Mouse (Mus musculus): Measurements from ENCODE around the gene Slc34a3. TPM values are rescaled to one million over a fixed set of nuclear protein-coding genes. Genes with fewer than 3 reads are reported as not detected.

The Slc34a3 gene
- polyA plus RNA-seq, 1 experiment: 0.92 TPM

DNA sequence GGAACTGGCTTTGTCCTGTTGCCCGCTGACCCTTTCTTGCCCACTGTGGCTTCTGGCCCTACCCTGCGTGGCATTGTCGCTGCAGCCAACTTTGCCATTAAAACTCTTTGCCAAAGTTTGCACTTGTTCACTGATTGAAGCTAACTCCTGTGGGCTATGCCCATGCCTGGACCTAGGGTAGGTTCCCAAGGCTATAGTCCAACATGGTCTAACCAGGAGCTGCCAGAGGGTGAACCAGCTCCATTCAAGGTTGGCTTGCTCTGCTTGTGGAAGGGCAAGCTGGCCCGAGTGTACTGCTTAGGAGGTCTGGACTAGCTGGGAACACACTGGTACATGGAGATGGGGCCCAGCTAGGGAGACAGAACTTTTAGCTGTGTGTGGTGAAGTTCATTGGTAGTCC lies 10.0 kb upstream of the Slc34a3 start:
- WGBS: 73% methylated on average over 4 of the region's 4 CpGs
- Histone ChIP-seq H3K4me1 (ENCODE audit: control insufficient read depth, insufficient read depth, low read length) (peaks cover 49% of the 10 kb centered on the region), H3K27me3 (ENCODE audit: control insufficient read depth, insufficient read depth, low read length) (no peaks in the 10 kb centered on the region), H3K27ac (ENCODE audit: insufficient read depth, low read length) (peak overlapping the region; percentile 24; the same call in 1 of the 2 replicates), H3K4me3 (replicated peaks; ENCODE audit: insufficient read depth, low read depth, low read length) (peak overlapping the region; percentile 12)
- DNase-seq: no peak
- no peak for TF ChIP-seq CTCF (IDR thresholded peaks at IDR 0.05; ENCODE audit: borderline replicate concordance, insufficient read depth, low read depth, low read length)
- no peak for TF ChIP-seq POLR2A (IDR thresholded peaks at IDR 0.05; ENCODE audit: borderline replicate concordance, insufficient read depth, low read length)

DNA sequence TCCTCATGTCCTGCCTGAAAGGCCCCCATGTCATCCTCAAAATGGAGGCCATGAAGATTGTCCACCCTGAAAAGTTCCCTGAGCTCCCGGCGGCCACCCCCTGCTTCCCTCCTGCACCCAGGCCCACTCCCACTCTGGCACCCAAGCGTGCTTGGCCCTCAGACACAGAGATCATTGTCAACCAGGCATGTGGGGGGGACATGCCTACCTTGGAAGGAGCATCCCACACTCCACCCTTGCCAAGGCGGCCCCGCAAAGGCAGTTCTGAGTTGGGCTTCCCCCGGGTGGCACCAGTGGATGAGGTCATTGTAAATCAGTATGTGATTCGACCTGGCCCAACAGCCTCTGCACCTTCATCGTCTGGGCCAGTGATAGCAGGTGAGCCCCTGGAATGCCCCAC lies 9.2 kb upstream of the Slc34a3 start:
- Histone ChIP-seq H3K4me3 (replicated peaks; ENCODE audit: insufficient read depth, low read depth, low read length) (peak overlapping the region; percentile 77), H3K4me1 (ENCODE audit: control insufficient read depth, insufficient read depth, low read length) (peaks cover 49% of the 10 kb centered on the region), H3K27me3 (ENCODE audit: control insufficient read depth, insufficient read depth, low read length) (no peaks in the 10 kb centered on the region), H3K27ac (ENCODE audit: insufficient read depth, low read length) (peak overlapping the region; percentile 24)
- DNase-seq: no peak
- WGBS: 47% methylated on average over 8 of the region's 8 CpGs
- no peak for TF ChIP-seq POLR2A (IDR thresholded peaks at IDR 0.05; ENCODE audit: borderline replicate concordance, insufficient read depth, low read length)
- no peak for TF ChIP-seq CTCF (IDR thresholded peaks at IDR 0.05; ENCODE audit: borderline replicate concordance, insufficient read depth, low read depth, low read length)

DNA sequence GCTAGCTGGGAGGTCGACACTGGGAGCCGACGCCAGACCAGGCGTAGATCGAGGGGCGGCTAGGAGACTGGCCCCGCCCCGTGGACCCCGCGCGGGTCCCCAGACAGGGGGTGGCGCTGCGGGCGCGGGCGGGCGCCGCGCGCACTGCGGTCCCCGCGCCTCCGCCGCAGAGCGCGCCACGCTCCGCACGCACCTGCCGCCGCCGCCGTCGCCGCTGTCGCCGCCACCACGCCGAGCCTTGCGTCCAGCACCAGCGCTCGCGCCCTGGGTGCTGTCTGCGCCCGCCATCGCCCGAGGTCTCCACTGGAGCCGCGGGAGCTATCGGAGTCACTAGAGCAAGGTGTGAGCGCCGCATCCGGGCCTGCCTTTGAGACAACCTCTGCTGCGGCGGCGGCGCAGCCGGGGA lies 7.9 kb upstream of the Slc34a3 start, which contains the start of the genes Rnf208 and Cysrt1:
Rnf208 (plus strand) TSS at position 155 of the 406 bp plus-strand sequence.
Cysrt1 (minus strand) TSS at position 352 of the 406 bp plus-strand sequence.
- peak; percentile 57 to 70 for DNase-seq
- WGBS: under 1% methylated on average over 59 of the region's 59 CpGs

DNA sequence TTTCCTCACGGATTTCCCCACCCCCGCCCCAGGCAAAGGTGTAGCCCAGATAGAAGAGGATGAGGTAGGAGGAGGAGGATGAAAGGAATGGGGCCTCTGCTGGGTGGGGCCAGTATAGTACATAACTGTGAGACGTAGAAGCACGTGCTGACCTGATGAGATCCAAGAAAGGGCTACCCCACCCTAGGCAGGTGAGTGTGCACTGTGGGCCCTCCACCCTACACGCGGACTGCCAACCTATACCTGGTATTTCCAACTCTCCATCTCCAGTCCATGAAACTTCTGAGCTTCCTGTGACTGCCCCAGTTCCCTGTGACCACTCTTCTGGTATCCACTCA lies 7.2 kb upstream of the Slc34a3 start:
- WGBS: 8% methylated on average over 6 of the region's 6 CpGs
- H3K4me1 ChIP-seq (ENCODE audit: control insufficient read depth, insufficient read depth, low read length): peaks cover 42% of the 10 kb centered on the region
- no peaks in the 10 kb centered on the region for H3K27me3 ChIP-seq (ENCODE audit: control insufficient read depth, insufficient read depth, low read length)
- DNase-seq: no peak
- peak overlapping the region; percentile 77 for H3K4me3 ChIP-seq (replicated peaks; ENCODE audit: insufficient read depth, low read depth, low read length)
- TF ChIP-seq POLR2A (IDR thresholded peaks at IDR 0.05; ENCODE audit: borderline replicate concordance, insufficient read depth, low read length) (no peak), CTCF (IDR thresholded peaks at IDR 0.05; ENCODE audit: borderline replicate concordance, insufficient read depth, low read depth, low read length) (no peak)
- peak overlapping the region; percentile 80 for H3K27ac ChIP-seq (ENCODE audit: insufficient read depth, low read length)

More for the DNA sequence above, 7.9 kb upstream of the Slc34a3 start, which contains the start of the genes Rnf208 and Cysrt1:
- Histone ChIP-seq H3K27ac (ENCODE audit: insufficient read depth, low read length) (peak within 1 kb of the TSS; percentile 80), H3K4me1 (ENCODE audit: control insufficient read depth, insufficient read depth, low read length) (peaks cover 48% of the 10 kb centered on the region), H3K27me3 (ENCODE audit: control insufficient read depth, insufficient read depth, low read length) (no peaks in the 10 kb centered on the region), H3K4me3 (replicated peaks; ENCODE audit: insufficient read depth, low read depth, low read length) (peak within 1 kb of the TSS; percentile 77)
- TF ChIP-seq POLR2A (IDR thresholded peaks at IDR 0.05; ENCODE audit: borderline replicate concordance, insufficient read depth, low read length) (peak; percentile 52), CTCF (IDR thresholded peaks at IDR 0.05; ENCODE audit: borderline replicate concordance, insufficient read depth, low read depth, low read length) (no peak)

DNA sequence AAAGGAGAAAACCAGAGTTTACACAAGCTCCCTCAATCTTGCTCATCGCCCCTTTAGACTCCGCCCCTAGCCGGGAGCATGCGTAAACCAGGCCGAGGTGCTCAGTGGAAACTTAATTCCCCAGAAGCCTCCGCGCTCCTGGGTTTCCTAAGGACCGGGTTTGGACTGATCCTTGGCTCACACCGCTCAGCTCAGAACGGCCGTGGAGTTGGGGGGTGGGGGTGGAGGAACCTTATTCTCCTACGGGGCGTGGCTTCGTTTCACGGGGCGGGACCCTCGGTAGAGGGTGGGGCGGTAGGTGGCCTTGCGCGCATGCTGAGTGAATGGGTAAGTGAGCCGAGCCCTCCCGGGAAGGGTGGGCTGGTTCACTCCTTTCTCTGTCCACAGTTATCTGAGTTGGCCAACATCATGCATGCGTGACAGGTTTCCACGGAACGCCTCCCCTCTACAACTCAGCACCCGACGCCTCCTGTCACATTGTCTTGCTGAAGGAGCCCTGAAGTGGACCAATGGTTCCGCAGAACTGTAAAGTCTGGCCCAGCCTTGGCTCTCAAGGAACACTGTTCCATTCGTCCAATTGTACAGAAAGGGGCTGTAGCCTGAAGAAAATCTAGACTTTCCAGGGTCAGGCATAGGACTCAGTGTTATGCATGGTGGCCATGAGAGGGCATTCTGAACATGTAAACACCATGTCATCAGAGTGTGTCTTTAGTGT lies 6.7 kb upstream of the Slc34a3 start:
- Histone ChIP-seq H3K4me3 (replicated peaks; ENCODE audit: insufficient read depth, low read depth, low read length) (peak overlapping the region; percentile 77), H3K4me1 (ENCODE audit: control insufficient read depth, insufficient read depth, low read length) (peaks cover 36% of the 10 kb centered on the region), H3K27me3 (ENCODE audit: control insufficient read depth, insufficient read depth, low read length) (no peaks in the 10 kb centered on the region), H3K27ac (ENCODE audit: insufficient read depth, low read length) (peak overlapping the region; percentile 80; the same call in 1 of the 2 replicates)
- peak; percentile 71 to 81 for DNase-seq
- peak; percentile 44; the same call in 1 of the 2 replicates for TF ChIP-seq POLR2A (IDR thresholded peaks at IDR 0.05; ENCODE audit: borderline replicate concordance, insufficient read depth, low read length)
- no peak for TF ChIP-seq CTCF (IDR thresholded peaks at IDR 0.05; ENCODE audit: borderline replicate concordance, insufficient read depth, low read depth, low read length)
- whole genome bisulfite sequencing: 1% methylated on average over 29 of the region's 29 CpGs

DNA sequence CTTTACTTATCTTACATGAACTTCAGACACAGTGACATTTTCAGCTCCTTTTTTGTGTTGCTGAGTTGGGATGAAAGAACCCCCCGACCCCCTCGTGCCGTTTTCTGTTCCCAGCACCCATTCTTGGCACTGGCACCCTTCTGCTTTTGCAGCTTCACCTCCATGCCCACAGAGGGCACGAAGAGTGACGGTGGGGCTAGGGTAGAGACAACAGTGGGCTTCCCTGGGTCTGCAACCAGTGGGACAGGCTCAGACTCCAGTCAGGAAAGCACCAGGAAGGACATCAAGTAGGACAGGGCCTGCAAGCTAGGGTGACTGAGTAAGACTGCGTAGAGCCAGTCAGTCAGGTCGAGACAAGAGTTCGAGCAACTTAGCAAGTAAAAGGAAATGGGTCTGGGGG lies 6.1 kb upstream of the Slc34a3 start:
- no peaks in the 10 kb centered on the region for H3K27me3 ChIP-seq (ENCODE audit: control insufficient read depth, insufficient read depth, low read length)
- H3K27ac ChIP-seq (ENCODE audit: insufficient read depth, low read length): no peak overlapping the region
- TF ChIP-seq CTCF (IDR thresholded peaks at IDR 0.05; ENCODE audit: borderline replicate concordance, insufficient read depth, low read depth, low read length): no peak
- no peak for TF ChIP-seq POLR2A (IDR thresholded peaks at IDR 0.05; ENCODE audit: borderline replicate concordance, insufficient read depth, low read length)
- H3K4me3 ChIP-seq (replicated peaks; ENCODE audit: insufficient read depth, low read depth, low read length): peak overlapping the region; percentile 35
- WGBS: 63% methylated on average over 8 of the region's 8 CpGs
- DNase-seq: no peak
- peaks cover 31% of the 10 kb centered on the region for H3K4me1 ChIP-seq (ENCODE audit: control insufficient read depth, insufficient read depth, low read length)

DNA sequence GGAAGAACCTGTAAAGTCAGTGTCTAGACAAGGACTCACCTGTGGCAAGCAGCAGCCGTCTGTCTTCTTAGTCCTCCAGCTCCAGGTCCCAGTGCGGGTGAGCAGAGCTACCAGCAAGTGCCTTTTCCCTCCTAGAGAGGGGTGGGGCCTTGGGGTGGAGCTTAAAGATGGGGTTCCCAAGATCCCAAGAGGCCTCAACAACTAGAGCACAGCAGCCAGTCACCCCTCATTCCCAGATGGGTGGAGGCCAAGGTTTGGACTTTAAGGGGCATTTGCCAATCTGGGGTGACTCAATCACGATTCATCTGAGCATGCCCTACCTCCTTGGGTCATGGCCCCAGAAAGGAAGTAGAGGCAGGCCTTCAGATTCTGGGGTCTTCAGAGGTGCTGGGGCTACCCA lies 5.6 kb upstream of the Slc34a3 start:
- Histone ChIP-seq H3K27ac (ENCODE audit: insufficient read depth, low read length) (no peak overlapping the region), H3K4me3 (replicated peaks; ENCODE audit: insufficient read depth, low read depth, low read length) (no peak overlapping the region), H3K27me3 (ENCODE audit: control insufficient read depth, insufficient read depth, low read length) (no peaks in the 10 kb centered on the region), H3K4me1 (ENCODE audit: control insufficient read depth, insufficient read depth, low read length) (peaks cover 25% of the 10 kb centered on the region)
- TF ChIP-seq CTCF (IDR thresholded peaks at IDR 0.05; ENCODE audit: borderline replicate concordance, insufficient read depth, low read depth, low read length): no peak
- no peak for TF ChIP-seq POLR2A (IDR thresholded peaks at IDR 0.05; ENCODE audit: borderline replicate concordance, insufficient read depth, low read length)
- 81% methylated on average over 3 of the region's 3 CpGs for WGBS
- no peak for DNase-seq

DNA sequence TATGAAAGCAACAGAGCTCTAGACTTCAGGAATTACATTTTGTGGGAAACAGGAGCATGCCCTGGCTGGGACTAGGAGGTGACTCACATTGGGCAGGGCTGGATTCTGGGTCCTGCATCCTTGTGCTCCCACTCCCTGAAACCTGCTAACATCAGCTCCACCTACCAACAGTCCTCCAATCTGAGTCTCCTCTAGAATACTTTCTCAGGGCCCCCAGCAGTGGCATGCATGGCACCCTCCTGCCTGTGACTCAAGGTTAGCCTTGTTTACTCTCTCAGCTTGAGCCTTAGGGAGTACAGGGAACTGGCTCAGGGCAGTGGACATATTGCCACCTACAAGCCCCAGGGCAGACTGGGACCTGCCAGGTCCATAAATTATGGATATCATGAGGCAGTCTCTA lies 3.9 kb upstream of the Slc34a3 start:
- no peaks in the 10 kb centered on the region for H3K27me3 ChIP-seq (ENCODE audit: control insufficient read depth, insufficient read depth, low read length)
- no peak overlapping the region for H3K4me3 ChIP-seq (replicated peaks; ENCODE audit: insufficient read depth, low read depth, low read length)
- DNase-seq: no peak
- peaks cover 11% of the 10 kb centered on the region for H3K4me1 ChIP-seq (ENCODE audit: control insufficient read depth, insufficient read depth, low read length)
- TF ChIP-seq CTCF (IDR thresholded peaks at IDR 0.05; ENCODE audit: borderline replicate concordance, insufficient read depth, low read depth, low read length) (no peak), POLR2A (IDR thresholded peaks at IDR 0.05; ENCODE audit: borderline replicate concordance, insufficient read depth, low read length) (no peak)
- H3K27ac ChIP-seq (ENCODE audit: insufficient read depth, low read length): no peak overlapping the region
